ENCODE assay signal across 26 mouse cellular contexts in the genomic region with DNA sequence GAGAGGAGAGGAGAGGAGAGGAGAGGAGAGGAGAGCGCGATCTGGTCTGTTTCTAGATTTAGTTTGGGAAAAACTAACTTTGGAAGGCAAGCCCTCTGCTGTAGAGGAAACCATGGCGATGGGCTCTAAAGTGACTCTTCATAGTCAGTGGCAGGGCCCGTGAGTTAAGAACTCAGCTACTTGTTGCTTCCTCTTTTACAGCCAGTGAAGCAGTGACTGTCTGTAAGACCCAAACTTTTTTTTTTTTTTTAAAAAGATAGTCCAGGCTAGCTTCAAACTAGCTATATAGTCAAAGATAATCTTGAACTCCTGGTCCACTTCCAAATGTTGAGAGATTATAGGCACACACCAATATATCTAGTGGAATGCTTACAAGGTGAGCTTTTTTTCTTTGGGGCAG. TPM values are rescaled to one million over a fixed set of nuclear protein-coding genes. Genes with fewer than 3 reads are reported as not detected.
DNase-seq lines count a peak whose midpoint lies in the region; ATAC-seq and TF ChIP-seq lines count a peak whose summit lies in the region.
"Had no signal": no experiment of that assay in that cellular context is flagged by ENCODE, and none has a peak within 500 bp of the region (broad histone marks: within the 10 kb centered on the region; RNA-seq: fewer than 3 reads in every experiment).

No protein-coding gene starts in this region.

- no peaks in the 10 kb centered on the region for H3K9me3 ChIP-seq in G1E (replicated peaks)
- no peaks in the 10 kb centered on the region for H3K9me3 ChIP-seq in forebrain, embryonic 15.5 days
- no peaks in the 10 kb centered on the region for H3K9me3 ChIP-seq in hindbrain, embryonic 10.5 days
- H3K9me3 ChIP-seq: embryonic facial prominence, embryonic 12.5 days; heart, embryonic 10.5 days; heart, embryonic 15.5 days; limb, embryonic 12.5 days had no signal

- no peak overlapping the region for H3K4me3 ChIP-seq in G1E (ENCODE audit: low read depth, low read length)
- no peak overlapping the region for H3K4me3 ChIP-seq in forebrain, embryonic 15.5 days
- no peak overlapping the region for H3K4me3 ChIP-seq in hindbrain, embryonic 10.5 days
- H3K4me3 ChIP-seq: embryonic facial prominence, embryonic 12.5 days; gastrocnemius, adult 2 months; heart, embryonic 10.5 days; heart, embryonic 15.5 days; limb, embryonic 12.5 days had no signal

- H3K36me3 ChIP-seq in G1E (replicated peaks): peaks cover 97% of the 10 kb centered on the region
- H3K36me3 ChIP-seq in splenic B cell, adult 2 months (ENCODE audit: control insufficient read depth, insufficient read depth, low read length, poor library complexity, severe bottlenecking): peaks cover 4% of the 10 kb centered on the region
- H3K36me3 ChIP-seq in forebrain, embryonic 15.5 days: peaks cover 5% of the 10 kb centered on the region; the same call in 1 of the 2 replicates
- H3K36me3 ChIP-seq in hindbrain, embryonic 10.5 days: peaks cover 76% of the 10 kb centered on the region
- H3K36me3 ChIP-seq: heart, embryonic 15.5 days had no signal

- WGBS in forebrain, embryonic 15.5 days: 80% methylated on average over 4 of the region's 4 CpGs
- WGBS in hindbrain, embryonic 10.5 days: 75% methylated on average over 4 of the region's 4 CpGs

- H3K27ac ChIP-seq in forebrain, embryonic 15.5 days (replicated peaks): no peak overlapping the region
- H3K27ac ChIP-seq in hindbrain, embryonic 10.5 days: no peak overlapping the region
- H3K27ac ChIP-seq: embryonic facial prominence, embryonic 12.5 days; gastrocnemius, adult 2 months; heart, embryonic 10.5 days; heart, embryonic 15.5 days; hindbrain, embryonic 14.5 days; limb, embryonic 12.5 days had no signal

- peak; percentile 37; the same call in 1 of the 2 replicates for ATAC-seq in G1E (ENCODE audit: extremely low read depth, insufficient number of reproducible peaks, low FRiP score, poor library complexity, severe bottlenecking)
- ATAC-seq in hematopoietic stem cell, adult 5-6 weeks (replicated peaks in 1 of 2; ENCODE audit: insufficient read depth in 1 of 2, low FRiP score in 2 of 2, low TSS enrichment in 1 of 2, low read depth in 1 of 2, poor library complexity in 2 of 2, severe bottlenecking in 2 of 2): peak; percentile 28 to 44; a peak in 2 of 4 replicates
- no peak for ATAC-seq in forebrain, embryonic 15.5 days (replicated peaks)
- ATAC-seq: forebrain, embryonic 16.5 days; intestine, postnatal 0 days; liver, postnatal 0 days had no signal

- no peak for TF ChIP-seq CTCF in G1E (IDR thresholded peaks at IDR 0.05; ENCODE audit: low read depth, low read length)

- no peaks in the 10 kb centered on the region for H3K27me3 ChIP-seq in G1E (ENCODE audit: insufficient read depth, low read length)
- no peaks in the 10 kb centered on the region for H3K27me3 ChIP-seq in splenic B cell, adult 2 months (ENCODE audit: control insufficient read depth, insufficient read depth, low read length, poor library complexity, severe bottlenecking)
- H3K27me3 ChIP-seq in forebrain, embryonic 15.5 days: no peaks in the 10 kb centered on the region
- no peaks in the 10 kb centered on the region for H3K27me3 ChIP-seq in hindbrain, embryonic 10.5 days (ENCODE audit: insufficient read depth, poor library complexity, severe bottlenecking)
- H3K27me3 ChIP-seq: embryonic facial prominence, embryonic 12.5 days; heart, embryonic 15.5 days; limb, embryonic 12.5 days had no signal

- H3K4me2 ChIP-seq in forebrain, embryonic 15.5 days (replicated peaks): no peak overlapping the region
- H3K4me2 ChIP-seq: embryonic facial prominence, embryonic 12.5 days; heart, embryonic 15.5 days; hindbrain, embryonic 14.5 days; limb, embryonic 12.5 days had no signal

- H3K9ac ChIP-seq in forebrain, embryonic 15.5 days (replicated peaks): no peak overlapping the region
- H3K9ac ChIP-seq: embryonic facial prominence, embryonic 12.5 days; heart, embryonic 15.5 days; hindbrain, embryonic 14.5 days; limb, embryonic 12.5 days; liver, postnatal 0 days had no signal

- intact Hi-C loops in left cerebral cortex, postnatal 10 days (cut with DNase I): no loop called here

- H3K4me1 ChIP-seq in G1E (ENCODE audit: insufficient read depth, low read depth, low read length): peaks cover 61% of the 10 kb centered on the region
- peaks cover 84% of the 10 kb centered on the region for H3K4me1 ChIP-seq in forebrain, embryonic 15.5 days
- H3K4me1 ChIP-seq in hindbrain, embryonic 10.5 days (replicated peaks): peaks cover 90% of the 10 kb centered on the region

- DNase-seq in A20 (ENCODE audit: low read depth, low spot score) (peak; percentile 30), G1E (ENCODE audit: low spot score) (peak; percentile 53)
- DNase-seq in splenic B cell, adult 2 months (ENCODE audit: low read depth, low spot score): peak; percentile 71
- DNase-seq in hindbrain, embryonic 10.5 days (ENCODE audit: low spot score): no peak
- no peak for DNase-seq in left cerebral cortex, postnatal 10 days (ENCODE audit: extremely low spot score in 1 of 2, low spot score in 2 of 2)
- DNase-seq: adrenal gland, adult 8-10 months; cerebellum, adult 2 months; cerebellum, postnatal 14 days; embryo, embryonic 11 days; gastrocnemius, adult 2 months; kidney, adult 9 months; kidney, postnatal 14 days; liver, postnatal 0 days; lung, postnatal 36 days; midbrain, embryonic 14.5 days; thymus, adult 2 months; thymus, postnatal 4 days had no signal

RNA-seq across cellular contexts. Expression of a gene that starts 22.3 kb away (rescaled TPM):
- 94.9 and 95.4 TPM in 2 replicates for total RNA-seq in G1E (2014; fragmentation: Nextera tagmentation)
- total RNA-seq in G1E (2017): 14.9 and 17.6 TPM in 2 replicates
- 40.0 and 71.1 TPM in 2 replicates for polyA plus RNA-seq in G1E (2012)
- total RNA-seq in hematopoietic stem cell, adult 5-6 weeks (2017): 13.4 and 20.4 TPM in 2 replicates
- polyA plus RNA-seq in forebrain, embryonic 15.5 days (2015; fragmentation: Nextera tagmentation; extraction: Ambion mirVana): 71.3 and 73.7 TPM in 2 replicates
- polyA plus RNA-seq in hindbrain, embryonic 10.5 days (2016; fragmentation: Nextera tagmentation; extraction: Ambion mirVana): 51.1 and 56.5 TPM in 2 replicates
- 100 to 1,000 TPM; 105 to 114 TPM for total RNA-seq in left cerebral cortex, postnatal 10 days (2021)

Comparison
In these comparisons a context has a peak if more than half of its experiments do, and no peak if none do; other contexts are left out.
1. DNase-seq: peak in A20 (single experiment), G1E (single experiment) and splenic B cell, adult 2 months (single experiment); none in hindbrain, embryonic 10.5 days (single experiment) and left cerebral cortex, postnatal 10 days (0 of 2).